Mouse (Mus musculus) monocyte, adult 2 months (primary cell): ENCODE results near the gene Daxx.
A peak's percentile ranks its signal among the peaks of the same experiment; 100 is the strongest.
"Not testable (repeated sequence)": the region's sequence is repeated elsewhere in the genome, so short reads cannot be mapped to it uniquely, and the experiment has no call there.

ENCODE experiments used
- DNase-seq, 2 experiments: peaks; one replicate each; pipeline ENCODE4 v3.0.0; 2022; ENCODE audit warnings: low spot score in 2 of 2, low read depth in 1 of 2

The Daxx gene

GRCm38 (mm10) chr17:33941381-33941780, 32.2 kb downstream of the Daxx start:
- no peak for DNase-seq

GRCm38 (mm10) chr17:33943454-33943853, 34.2 kb downstream of the Daxx start:
- DNase-seq: no peak

- DNase-seq: no peak
Observed at GRCm38 (mm10) chr17:33947430-33948089, 38.3 kb downstream of the Daxx start.

GRCm38 (mm10) chr17:33948090-33948904, 39.1 kb downstream of the Daxx start:
- no peak for DNase-seq

- no peak for DNase-seq
Observed at GRCm38 (mm10) chr17:33948905-33949537, 39.8 kb downstream of the Daxx start.

GRCm38 (mm10) chr17:33950131-33950625, 41.0 kb downstream of the Daxx start:
- DNase-seq: no peak

GRCm38 (mm10) chr17:33951021-33951946, 42.1 kb downstream of the Daxx start, which contains the start of gene B3galt4:
B3galt4 (minus strand) TSS chr17:33951488.
- peak in 1 of 2 experiments; percentile 33 for DNase-seq

GRCm38 (mm10) chr17:33952015-33952414, 42.8 kb downstream of the Daxx start:
- DNase-seq: not testable (repeated sequence)

GRCm38 (mm10) chr17:33952879-33953278, 43.7 kb downstream of the Daxx start:
- DNase-seq: no peak

- no peak for DNase-seq
Observed at GRCm38 (mm10) chr17:33953310-33953709, 44.1 kb downstream of the Daxx start.

GRCm38 (mm10) chr17:33953961-33954565, 44.8 kb downstream of the Daxx start:
- no peak for DNase-seq

- DNase-seq: no peak
Observed at GRCm38 (mm10) chr17:33954646-33955554, 45.7 kb downstream of the Daxx start.

GRCm38 (mm10) chr17:33955555-33956214, 46.5 kb downstream of the Daxx start, which contains the start of the genes Vps52 and Rps18:
Vps52 (plus strand) TSS chr17:33955812.
Rps18 (minus strand) TSS chr17:33956001.
- DNase-seq: peak; percentile 93 to 95

- no peak for DNase-seq
Observed at GRCm38 (mm10) chr17:33956336-33956735, 47.1 kb downstream of the Daxx start.

- DNase-seq: no peak
Observed at GRCm38 (mm10) chr17:33957493-33957892, 48.3 kb downstream of the Daxx start.

- DNase-seq: no peak
Observed at GRCm38 (mm10) chr17:33958451-33958850, 49.2 kb downstream of the Daxx start.

- no peak for DNase-seq
Observed at GRCm38 (mm10) chr17:33959135-33959534, 49.9 kb downstream of the Daxx start.

- no peak for DNase-seq
Observed at GRCm38 (mm10) chr17:33959948-33960347, 50.7 kb downstream of the Daxx start.
